Mouse (Mus musculus) layer of hippocampus, postnatal 36 days (tissue): Measurements from ENCODE around the gene Mrps24. TPM values are rescaled to one million over a fixed set of nuclear protein-coding genes. Genes with fewer than 3 reads are reported as not detected.

Source experiments
- DNase-seq, 2 experiments: peaks; one replicate each; pipeline ENCODE4 v3.0.0; 2022
- total RNA-seq, 2 experiments: library from RNA; stranded (reverse); gene quantifications; 2 replicates each; pipeline ENCODE4 v1.2.3; 2021

Mrps24 gene
- 10 to 100 TPM; 67.6 to 72.2 TPM for total RNA-seq

GRCm38 (mm10) chr11:5715630-5716105 lies at the start of gene Mrps24:
Gene Mrps24 (minus strand): TSS chr11:5715680.
- no peak for DNase-seq

DNA sequence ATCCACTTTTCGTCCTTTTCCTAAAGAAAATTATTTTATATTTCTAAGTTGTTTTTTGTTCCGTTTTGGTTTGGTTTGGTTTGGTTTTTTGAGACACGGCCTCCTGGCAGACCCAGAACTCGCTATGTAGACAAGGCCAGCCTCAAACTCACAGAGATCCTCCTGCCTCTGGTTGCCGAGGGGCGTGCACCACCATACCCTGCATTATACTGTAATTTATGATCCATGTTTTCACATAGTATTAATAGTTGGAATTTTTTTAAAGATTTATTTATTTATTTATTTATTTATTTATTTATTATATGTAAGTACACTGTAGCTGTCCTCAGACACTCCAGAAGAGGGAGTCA lies 47.1 kb upstream of the Mrps24 start:
- DNase-seq: no peak

DNA sequence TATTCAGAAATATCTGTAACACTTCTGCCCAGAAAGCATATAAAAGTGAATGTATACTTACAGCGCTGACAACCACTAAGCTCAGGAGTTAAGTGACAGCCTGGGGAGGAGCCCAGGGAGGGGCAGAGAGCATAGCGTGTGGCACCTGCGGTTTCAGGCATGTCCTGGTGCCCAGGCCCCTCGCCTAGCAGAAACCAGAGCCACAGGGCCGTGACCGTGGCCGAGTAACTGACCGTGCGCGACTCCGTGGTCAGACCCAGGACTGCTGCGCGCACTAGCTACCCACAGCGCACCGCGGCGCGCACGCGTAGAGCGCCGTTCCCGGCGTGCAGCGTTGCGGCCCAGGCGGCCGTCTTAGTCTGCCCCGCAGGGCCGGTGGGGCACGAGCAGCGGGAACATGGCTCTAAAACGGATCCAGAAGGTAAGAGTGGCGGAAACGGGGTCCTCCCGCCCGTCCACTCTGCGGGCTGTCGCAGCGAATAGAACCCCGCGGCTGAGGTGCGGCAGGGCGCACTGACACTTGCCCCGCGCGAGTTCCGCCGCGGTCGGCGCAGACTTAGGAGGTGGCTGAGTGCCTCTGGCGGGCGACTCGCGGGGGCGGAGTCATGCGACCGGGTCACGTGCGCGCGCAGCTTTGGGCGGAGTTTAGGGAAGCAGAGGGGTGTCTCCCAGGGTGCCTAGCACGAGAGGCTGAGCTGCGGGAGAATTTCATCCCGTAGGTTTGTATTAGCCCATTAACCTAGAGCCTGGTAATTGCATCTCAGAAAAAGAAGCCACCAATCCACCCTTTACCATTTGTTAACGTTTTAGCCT lies 46.5 kb upstream of the Mrps24 start, which contains the start of gene Urgcp:
Urgcp (minus strand) TSS at position 557 of the 813 bp plus-strand sequence.
- DNase-seq: peak; percentile 90 to 92

DNA sequence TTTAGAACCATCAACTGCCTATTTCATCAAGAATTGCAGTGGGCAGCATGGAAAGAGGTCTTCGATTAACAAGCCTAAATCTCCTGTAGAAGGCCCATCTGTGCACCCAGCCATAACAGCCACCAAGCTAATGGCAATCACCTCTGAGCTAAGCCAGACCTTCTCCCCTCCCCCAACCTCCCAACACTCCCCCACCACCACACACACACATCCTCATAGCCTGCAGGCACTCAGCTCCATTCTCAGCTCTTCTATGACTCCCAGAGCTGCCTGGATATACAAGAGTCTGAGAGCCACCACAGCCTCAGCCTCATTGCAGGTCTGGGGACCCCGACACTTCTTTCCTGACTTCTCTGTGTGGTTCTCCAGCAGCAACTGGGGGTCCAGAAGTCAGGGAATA lies 38.3 kb upstream of the Mrps24 start:
- no peak for DNase-seq

- DNase-seq: no peak
Measured at GRCm38 (mm10) chr11:5744951-5745350, 29.5 kb upstream of the Mrps24 start.

GRCm38 (mm10) chr11:5742106-5742505 lies 26.6 kb upstream of the Mrps24 start:
- no peak for DNase-seq

DNA sequence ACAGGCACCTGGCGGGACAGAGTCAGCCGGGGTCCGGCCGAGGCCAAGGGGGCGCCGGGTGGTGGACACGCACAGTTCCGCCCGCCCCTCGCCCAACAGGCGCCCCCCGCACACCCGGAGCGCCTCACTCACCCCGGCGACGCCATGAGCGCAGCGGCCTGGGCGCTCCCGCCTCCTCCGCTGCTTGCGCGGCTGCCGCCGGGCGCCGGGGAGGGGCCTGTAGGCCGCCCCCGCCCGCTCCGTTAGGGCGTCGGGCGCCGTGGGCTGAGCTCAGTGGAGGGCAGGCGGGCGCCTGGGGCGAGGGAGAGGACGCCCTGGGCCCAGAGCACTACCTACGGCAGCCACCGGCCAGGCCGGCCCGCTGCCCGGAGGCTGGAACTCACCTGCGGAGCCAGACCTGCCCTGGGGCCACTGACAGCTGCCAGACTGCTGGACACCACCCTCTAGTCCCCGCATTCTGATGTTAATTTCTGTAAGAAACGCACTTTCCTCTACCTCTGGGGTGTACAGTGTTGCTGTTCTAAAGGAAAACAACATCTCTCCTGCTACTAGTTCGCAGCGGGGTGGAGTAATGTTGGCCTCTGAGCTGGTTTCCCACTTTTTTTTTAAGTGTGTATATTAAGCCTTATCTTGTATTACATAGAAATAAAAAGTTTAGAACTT lies 25.6 kb upstream of the Mrps24 start:
- peak; percentile 74 to 77 for DNase-seq

DNA sequence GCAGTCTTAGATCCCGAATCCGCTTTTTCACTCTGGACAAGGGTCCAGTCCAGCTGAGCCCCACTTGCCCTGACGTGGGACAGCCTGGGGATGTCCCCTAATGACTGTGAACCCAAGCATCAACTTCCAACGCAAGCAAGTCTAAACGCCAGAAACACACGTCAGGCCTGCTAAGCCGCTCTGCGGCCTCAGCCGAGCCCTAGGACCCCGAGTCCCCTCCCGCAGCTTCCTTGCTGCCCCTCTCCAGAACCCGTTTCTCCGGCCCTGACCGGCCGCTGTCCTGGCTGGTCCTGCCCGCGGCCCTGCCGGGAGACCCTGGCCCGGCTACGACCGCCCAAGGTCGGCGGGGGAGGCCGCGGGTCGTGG lies 25.1 kb upstream of the Mrps24 start:
- peak in 1 of 2 experiments; percentile 31 for DNase-seq

- no peak for DNase-seq
Measured at GRCm38 (mm10) chr11:5739846-5740245, 24.4 kb upstream of the Mrps24 start.

DNA sequence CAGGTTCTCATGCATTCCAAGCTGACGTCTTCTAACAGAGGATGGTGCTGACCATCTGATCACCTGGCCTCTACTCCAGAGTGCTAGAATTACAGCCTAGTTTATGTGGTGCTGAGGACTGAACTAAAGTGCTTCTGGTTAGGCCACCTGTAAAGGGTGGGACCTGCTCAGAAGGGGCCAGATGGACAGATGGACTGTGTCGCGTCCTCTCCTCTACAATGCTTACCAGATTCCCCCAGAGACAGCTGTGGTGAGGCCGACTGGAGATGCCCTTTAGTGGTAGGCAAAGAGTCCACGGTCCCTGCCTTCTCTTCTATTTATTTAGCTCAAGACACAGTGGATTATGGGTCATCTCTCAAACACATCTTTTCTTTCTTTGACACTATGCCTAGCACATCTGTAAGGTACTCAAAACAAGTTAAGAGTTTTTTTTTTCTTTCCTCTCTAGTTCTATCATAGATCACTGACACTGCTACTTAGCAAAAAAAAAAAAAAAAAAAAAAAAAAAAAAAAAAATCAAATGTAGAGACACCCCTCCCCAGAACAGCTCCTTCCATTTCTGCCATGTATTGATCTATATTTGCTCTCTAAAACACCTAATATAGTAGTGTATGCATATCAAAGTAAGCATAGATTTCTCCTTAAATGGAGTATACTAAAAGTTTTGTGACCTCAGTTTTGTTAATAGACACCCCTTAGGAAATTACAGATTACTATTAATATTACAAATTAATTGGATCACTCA lies 23.6 kb upstream of the Mrps24 start:
- DNase-seq: no peak

DNA sequence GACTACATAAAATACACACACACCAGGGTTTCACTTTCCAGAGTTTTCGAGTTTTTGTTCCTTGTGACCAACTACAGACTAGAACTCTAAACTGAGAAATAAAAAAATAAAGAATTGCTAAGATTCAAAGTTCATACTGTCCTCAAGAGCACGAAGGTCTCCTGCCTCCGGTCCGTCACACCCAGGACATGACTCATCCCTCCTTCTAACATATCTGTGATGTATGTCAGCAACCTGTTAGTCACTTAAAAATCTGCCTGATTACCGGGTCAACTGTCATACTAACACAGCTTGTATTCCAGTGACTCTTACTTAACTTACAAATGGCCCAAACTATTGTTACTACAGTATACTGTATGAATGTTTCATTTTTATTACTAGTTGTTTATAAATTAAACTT lies 21.7 kb upstream of the Mrps24 start:
- DNase-seq: no peak

DNA sequence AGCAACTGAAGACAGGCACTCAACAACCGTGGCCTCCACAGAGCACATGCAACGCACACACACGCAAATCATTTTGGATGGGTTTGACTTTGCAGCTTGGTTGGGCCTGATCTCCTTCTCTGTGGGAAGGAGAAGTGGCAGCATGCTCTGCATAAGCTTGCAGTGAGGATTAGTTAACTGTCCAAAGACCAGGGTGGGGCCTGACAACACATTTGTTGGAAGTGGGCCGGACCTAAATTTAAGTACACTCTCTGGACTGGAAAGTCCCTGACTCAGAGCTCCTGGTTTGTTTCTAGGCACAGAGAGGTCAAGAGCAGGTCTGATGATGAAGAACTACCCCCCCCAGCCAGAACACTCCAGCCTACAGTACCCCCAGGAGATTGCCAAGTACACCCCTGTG lies 18.8 kb upstream of the Mrps24 start:
- DNase-seq: no peak

DNA sequence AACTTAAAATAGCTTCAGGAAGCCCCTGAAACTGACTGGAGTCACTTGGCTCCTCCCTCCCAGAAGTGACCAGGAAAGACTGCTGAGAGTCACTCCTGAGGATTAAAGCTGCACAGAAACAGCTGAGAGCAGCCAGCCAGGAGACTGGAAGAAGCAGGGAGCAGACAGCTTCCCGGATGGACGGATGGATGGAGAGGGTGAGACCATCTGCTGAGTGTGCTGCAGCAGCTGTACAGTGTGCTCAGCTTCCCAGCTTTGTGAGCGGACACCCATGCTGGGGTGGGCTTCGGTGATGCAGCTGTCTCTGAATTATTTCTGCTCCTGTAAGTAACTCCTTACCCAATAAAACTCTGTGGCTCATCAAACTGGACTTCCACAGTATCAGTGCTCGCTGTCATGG lies 16.9 kb upstream of the Mrps24 start:
- no peak for DNase-seq

DNA sequence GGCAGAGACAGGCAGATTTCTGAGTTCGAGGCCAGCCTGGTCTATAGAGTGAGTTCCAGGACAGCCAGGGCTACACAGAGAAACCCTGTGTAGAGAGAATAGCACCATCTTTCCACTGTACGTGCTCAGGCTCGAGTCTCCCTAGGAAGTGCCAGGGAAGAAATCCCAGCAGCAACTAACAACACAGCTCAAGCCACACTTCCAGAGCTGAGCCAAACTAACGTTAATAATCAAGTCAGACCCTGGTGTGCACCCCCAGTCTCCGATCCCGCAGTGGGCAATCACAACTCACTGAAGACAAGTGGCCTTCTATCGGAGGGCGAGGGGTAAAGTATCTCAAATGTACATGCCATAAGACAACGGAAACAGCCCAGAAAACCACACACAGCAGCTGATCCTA lies 14.1 kb upstream of the Mrps24 start:
- no peak for DNase-seq

DNA sequence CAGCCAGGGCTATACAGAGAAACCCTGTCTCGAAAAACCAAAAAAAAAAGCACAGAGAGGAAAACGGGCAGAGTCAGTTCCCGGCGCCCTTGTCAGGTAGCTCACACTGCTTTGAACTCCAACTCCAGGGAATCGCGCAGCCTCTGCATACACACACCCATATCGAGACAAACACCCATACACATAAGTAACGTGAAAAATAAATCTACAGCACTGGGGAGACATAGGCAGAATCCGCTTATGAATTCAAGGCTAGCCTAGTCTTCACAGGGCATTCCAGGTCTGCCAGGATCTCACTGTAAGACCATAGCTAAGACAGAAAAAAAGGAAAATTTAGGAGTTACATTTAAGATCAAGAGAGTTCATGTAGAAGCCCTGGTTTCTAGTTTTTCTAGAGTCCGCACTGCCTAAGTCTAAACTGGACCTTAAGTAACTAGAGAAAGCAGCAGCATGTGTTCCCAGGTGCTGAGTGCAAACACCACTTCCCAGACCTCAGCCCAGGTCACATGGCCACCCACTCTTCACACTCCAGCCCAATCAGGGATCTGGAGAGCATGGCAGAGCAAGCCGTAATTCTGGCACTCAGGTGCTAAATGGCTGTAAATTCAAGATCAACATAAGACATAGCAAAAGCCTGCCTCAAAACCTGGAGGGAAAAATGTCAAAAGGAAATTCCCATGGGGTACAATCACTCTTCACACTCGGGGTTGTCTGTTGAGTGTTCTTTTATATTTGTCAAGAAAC lies 3.3 kb upstream of the Mrps24 start:
- DNase-seq: no peak

- no peak for DNase-seq
Measured at GRCm38 (mm10) chr11:5716938-5717705, 1.6 kb upstream of the Mrps24 start.

- DNase-seq: no peak
Measured at GRCm38 (mm10) chr11:5716246-5716645, 766 bp upstream of the Mrps24 start.

DNA sequence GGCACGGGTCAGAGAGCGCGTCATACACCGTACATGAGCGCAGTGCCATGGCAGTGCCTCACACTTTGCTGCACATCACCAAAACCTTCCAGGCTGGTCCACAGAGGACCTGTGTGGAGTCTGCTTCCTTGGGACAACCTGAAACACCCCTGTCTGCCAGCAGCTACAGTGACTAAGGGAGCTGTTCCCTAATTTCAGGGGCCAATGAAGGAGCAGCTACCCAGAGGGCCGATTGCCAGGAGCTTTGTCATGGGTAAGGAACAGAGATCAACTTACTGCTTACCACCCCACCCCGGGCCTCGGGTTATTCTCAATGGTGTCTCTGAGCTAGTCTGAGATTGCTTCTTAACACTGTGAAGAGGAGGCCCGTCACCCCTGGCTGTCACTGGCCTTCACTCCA lies 301 bp downstream of the Mrps24 start:
- no peak for DNase-seq

DNA sequence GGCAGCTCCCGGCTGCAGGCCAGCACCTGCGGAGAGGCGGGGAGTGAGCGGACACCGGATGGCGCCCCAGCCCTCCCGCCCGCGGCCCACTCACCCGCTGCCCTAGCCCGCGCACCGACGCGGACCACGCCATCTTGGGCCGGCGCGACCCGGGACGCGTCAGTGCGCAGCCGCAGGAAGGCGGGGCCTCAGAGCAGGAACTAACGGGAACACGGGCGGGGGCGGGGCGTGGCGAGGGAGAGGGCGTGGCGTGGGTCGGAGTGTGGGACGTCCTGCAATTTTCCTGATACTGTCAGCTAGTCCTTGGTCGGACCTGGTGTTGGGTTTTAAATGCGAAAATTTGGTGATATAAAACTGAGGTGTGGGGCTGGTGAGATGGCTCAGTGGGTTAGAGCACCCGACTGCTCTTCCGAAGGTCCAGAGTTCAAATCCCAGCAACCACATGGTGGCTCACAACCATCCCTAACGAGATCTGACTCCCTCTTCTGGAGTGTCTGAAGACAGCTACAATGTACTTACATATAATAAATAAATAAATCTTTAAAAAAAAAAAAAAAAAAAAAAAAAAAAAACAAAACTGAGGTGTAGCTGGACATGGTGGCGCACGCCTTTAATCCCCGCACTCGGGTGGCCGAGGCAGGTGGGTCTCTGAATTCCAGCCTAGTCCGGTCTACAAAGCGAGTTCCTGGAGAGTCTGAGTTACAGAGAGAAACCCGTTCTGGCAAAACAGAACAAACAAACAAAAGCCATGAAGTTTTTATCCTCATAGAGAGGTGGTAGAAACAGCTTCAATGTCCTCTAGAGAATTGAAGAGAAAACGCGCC lies 7.7 kb downstream of the Mrps24 start:
- peak; percentile 78 to 79 for DNase-seq

GRCm38 (mm10) chr11:5706874-5707529 lies 8.5 kb downstream of the Mrps24 start:
- peak; percentile 27 to 42 for DNase-seq
